Mouse (Mus musculus): Measurements from ENCODE around the gene Hscb.
"Not testable (repeated sequence)": the region's sequence is repeated elsewhere in the genome, so short reads cannot be mapped to it uniquely, and the experiment has no call there.

Gene Hscb

DNA sequence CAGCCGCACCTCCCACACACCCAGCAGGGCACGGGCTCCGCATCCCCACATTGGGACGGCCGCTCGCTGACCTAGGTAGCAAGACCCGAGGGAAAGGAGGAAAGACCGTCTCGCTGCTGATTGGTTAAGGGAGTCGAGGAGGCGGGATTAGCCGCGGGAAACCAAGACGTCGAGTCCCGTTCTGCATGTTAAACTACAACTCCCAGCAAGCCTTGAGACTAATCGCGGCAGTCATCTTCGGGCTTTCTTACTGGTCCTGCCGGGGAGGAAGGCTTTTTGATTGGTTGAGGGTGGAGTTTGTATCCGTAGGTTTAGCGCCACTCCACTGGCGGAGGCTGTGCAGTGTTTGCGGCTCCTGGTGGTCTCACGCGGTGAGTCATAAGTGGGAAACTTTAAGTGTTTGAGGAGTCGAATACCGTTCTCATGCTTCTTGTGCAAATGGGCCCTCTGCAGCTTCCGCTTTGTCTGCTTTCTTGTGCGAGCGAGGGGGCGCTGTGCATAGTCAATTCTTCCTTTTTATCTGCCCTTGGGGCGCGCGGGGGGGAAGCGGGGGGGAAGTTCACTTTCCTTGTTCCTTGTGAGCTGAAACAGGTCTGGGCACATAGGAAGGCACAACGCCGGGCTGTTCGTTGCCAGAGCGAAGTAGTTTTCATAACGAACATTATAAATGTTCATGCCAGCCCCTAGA lies at the start of gene Hscb, which contains the start of gene Chek2:
Gene Hscb (minus strand): TSS at position 100 of the 688 bp plus-strand sequence.
Gene Chek2 (plus strand): TSS at position 302 of the 688 bp plus-strand sequence.
- in situ Hi-C loops (cut with MseI, MboI), result no loop called here

DNA sequence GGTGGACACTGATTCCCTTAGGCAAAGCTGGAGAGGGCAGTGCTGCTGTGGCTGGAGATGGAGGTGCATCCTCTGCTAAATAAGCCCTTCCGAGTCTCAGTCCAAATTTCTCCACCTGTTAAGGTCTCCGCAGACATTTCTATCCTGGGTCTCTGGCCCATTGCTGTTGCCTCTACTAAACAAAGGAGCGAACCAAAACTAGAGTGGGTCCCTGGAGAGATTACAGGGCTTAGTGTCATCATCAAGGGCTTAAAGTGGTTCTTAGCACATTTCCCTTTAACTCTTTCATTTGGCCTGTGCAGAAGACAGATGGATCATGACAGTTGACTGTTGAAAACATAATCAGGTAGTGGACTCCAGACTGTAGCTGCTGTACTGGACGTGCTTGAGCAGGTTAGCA lies 49.0 kb upstream of the Hscb start:
- in situ Hi-C loops (cut with MseI, MboI), result no loop called here

DNA sequence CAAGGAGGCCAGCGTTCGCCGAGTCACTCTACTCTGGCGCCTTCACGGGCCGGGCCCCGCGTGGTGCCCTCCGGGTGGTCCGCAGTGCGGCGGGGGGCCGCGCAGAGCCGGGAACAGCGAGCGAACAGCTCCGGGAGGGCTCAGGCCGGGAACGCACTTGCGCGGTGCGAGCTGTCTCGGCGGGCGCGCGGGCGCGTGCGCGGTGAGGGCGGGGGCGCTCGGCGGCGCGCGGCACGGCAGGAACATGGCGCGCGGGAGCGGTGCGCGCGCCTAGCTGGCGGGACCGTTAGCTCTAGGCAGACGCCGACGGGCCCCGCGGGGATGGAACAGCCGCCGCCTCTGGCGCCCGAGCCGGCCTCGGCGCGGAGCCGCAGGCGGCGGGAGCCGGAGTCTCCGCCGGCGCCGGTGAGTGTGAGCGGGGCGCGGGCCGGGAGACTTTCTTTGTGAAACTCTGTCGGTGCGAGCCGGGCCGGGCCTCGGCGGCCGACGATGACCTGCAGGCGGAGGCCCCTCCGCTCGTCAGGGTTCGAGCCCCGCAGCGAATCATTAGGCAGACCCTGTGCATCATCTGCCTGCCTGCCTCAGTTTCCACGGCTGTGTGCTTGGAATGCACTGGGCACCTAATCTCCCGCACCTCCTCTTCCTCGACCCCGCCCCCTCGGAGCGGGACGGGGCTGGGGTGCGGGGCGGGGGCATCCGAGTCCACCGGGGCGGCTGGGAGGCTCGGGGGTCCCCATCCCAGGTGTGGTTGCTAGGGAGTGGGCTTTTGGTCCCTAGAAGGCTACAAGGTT lies 40.2 kb upstream of the Hscb start, which contains the start of gene Ttc28:
Gene Ttc28 (plus strand): TSS at position 220 of the 791 bp plus-strand sequence.
- in situ Hi-C loops (cut with MseI, MboI), result no loop called here

DNA sequence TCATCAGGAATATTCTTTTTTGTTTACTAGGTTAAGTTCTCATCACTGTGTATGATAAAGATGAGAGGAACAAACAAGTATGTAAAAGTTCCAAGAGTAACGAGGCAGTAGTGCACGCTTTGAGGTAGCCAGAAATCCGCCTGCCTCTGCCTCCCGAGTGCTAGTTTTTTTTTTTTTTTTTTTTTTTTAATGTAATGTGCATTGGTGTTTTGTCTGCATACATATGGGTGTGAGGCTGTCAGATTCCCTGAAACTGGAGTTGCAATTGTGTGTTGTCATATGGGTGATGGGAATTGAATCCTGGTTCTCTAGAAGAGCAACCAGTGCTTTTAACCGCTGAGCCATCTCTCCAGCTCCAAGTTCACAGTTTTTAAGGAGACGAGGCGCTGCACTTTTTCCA lies 39.5 kb upstream of the Hscb start:
- in situ Hi-C loops (cut with MseI, MboI), result no loop called here

DNA sequence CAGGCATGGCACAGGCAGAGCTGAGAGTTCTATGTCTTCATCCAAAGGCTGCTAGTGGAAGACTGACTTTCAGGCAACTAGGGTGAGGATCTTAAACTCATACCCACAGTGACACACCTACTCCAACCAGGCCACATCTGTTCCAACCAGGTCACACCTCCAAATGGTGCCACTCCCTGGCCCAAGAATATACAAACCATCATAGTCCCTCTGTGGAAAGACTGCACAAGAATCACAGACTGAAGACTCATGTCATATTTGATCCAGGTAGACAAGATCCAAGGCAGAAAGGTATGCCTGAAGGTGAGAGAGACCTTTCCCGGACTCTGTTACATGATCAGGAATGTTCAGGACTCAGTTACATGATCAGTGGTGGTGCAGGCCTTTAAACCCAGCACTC lies 38.9 kb upstream of the Hscb start:
- in situ Hi-C loops (cut with MseI, MboI), result not testable (repeated sequence)

DNA sequence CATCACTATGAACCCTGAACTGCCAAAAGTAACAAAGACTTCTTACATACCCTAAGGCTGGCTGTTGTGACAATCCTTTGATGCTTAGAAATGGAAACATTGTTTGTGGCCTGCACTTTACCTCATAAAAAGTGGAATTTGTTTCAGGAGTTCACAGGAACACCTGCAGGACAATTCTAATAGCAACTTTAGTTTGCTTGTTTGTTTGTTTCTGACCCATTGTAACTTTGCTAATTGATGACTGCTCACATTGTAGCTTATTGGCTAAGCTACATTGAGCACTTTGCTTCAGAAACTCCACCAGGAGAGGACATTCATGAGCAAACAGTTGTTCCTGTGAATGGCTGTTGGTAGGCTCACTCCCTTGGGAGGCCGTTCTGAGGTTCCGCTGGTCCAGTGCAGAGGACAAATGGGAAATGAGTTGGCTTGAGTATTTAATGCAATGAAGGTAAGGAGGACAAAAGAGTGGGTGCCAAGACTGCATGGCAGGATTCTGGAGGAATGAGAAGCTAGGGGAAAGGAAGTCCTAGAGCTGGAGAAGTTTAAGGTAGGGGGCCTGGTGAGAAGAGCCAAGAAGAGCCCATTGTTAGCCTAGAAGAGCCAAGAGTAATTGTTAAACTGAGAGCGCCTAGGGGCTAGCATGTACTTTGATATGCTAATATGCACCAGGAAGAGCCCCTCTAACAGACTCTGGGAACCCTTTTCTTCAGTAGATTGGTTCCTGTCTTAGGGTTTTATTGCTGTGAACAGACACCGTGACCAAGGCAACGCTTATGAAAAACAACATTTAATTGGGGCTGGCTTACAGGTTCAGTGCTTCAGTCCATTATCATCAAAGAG lies 38.3 kb upstream of the Hscb start:
- in situ Hi-C loops (cut with MseI, MboI), result no loop called here

DNA sequence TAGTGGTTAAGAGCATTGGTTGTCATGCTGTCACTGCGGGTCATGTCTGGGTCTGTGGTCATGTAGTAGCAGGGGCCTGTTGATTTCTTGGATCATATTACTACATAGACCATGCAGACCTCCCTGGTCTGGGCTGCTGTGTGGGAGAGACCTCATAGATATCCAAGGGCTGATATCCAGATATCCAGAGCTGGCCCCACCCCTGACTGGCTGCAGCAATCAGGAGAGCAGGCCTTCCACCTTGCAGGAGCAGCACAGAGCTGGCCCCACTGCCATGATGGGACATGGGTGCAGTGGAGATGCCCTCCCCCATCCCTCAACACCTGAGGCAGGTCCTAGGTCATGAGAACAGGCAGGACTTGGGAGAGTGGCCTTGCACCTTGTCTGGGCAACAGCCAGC lies 35.7 kb upstream of the Hscb start:
- in situ Hi-C loops (cut with MseI, MboI), result no loop called here

DNA sequence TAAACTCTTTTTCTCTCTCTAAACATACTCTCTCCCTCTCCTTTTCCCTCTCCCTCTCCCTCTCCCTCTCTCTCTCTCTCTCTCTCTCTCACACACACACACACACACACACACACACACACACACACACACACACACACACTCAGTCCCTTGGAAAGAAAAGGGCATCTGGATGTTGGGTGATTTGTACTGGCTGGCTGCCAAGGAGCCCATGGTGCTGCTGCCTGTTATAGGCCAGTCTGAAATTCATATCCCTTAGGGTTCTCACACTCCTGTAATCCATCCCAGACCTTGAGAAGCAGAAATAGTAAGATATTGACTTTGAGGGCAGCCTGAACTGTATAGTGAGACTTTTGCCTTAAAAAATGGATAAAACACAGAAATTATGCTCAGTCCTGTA lies 35.1 kb upstream of the Hscb start:
- in situ Hi-C loops (cut with MseI, MboI), result no loop called here

DNA sequence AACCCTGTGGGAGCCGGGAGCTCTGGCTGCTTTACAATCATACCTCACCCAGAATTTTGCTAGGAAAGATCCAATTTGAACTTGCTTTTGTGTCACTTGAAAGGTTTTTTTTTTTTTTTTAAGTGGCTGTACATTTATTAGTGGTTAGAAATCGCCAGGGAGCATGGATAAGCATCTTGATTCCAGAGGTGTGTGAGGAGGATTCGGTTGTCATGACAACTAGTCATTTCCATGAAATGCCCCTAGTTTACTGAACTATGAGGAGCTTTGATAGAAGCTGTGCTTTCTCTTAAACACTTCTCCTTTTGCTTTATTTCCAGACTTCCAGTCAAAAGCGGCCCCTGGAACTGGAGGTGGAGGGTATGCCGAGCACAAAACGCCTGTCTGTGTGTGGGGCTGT lies 33.6 kb upstream of the Hscb start:
- in situ Hi-C loops (cut with MseI, MboI), result no loop called here

DNA sequence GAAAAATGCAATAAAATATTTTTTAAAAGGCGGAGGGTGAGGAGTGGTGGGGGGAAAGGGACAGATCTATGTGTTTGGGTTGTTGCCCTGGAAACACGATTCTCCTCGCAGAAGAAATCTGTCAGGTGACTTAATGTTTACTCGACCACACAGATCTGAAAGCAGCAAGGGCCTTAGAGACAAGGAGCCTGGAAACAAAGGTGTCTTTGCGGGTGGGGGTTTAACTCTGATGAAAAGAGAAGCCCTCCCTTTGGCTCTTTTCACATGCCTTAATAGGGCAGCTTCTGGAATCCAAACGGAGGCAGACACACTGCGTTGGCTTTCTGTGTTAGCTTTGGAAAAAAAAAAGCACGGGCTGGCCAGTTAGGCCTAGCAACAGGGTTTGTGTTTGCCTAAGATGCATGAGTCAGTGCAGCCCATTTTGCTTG lies 29.7 kb upstream of the Hscb start:
- in situ Hi-C loops (cut with MseI, MboI), result no loop called here

DNA sequence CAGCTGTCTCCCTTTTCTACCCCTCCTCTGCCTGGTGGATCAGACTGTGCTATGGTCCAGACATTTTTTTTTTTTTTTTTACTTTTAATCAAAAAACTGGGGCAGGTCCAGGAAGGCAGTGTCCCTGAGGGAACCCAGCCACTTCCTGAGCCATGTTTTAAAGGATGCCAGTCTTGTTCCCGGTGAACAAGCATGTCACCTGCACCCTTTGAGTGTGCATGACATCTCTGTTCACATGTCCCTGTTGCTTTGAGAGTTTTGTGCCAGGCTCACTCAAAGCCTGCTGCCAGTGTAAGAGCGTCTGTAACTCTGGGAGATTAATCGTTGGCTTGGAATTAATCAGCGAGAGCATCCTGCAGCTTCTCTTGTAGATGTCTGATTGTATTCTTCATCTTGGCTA lies 28.9 kb upstream of the Hscb start:
- in situ Hi-C loops (cut with MseI, MboI), result no loop called here

DNA sequence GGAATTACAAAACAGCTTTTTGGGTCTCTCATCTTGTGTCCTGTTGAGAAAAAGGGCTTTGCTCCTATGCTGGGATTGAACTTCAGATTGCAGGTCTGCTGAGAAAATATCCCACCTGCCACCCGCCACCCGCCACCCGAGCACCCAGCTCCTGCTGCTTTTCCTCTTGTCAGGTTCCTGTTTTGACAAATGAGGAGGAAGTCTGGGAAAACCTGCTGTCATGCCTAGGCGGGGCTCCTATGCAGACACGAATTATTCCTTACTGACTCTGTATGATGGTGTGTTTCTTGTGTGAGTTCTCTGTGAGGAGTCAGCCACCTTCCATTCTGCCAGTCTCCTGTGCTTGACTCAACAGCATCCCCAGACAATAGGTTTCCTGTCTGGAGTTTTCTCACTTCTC lies 20.9 kb upstream of the Hscb start:
- in situ Hi-C loops (cut with MseI, MboI), result no loop called here

DNA sequence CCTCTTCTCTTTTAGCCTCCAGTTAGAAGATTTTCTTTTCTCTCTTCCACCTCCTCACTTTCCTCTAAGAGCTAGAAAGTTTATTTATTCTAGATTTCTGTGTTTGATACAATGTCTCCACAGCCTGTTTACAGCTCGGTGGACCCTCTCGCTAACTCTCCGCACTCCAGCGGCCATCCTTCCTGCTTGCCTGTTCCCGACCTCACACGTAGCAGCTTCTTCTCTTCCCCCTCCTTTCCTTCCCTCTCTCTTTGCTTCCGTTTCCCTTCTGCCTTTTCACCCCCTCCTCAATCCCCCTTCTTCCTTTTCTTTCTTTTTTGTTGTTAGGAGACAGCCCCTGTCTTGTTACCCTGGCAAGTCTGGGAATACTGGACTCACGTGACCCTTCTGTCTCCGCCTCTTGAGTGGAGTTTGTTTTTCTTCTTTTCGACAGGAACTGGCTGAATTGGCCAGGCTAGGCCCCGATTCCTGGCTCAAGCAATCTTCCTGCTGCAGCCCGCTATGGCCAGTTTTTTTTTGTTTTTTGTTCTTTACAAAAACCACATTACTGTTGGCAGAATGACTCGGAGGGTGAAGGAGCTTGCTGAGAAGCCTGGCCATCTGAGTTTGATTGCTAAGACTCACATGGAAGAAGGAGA lies 19.6 kb upstream of the Hscb start:
- in situ Hi-C loops (cut with MseI, MboI), result no loop called here

DNA sequence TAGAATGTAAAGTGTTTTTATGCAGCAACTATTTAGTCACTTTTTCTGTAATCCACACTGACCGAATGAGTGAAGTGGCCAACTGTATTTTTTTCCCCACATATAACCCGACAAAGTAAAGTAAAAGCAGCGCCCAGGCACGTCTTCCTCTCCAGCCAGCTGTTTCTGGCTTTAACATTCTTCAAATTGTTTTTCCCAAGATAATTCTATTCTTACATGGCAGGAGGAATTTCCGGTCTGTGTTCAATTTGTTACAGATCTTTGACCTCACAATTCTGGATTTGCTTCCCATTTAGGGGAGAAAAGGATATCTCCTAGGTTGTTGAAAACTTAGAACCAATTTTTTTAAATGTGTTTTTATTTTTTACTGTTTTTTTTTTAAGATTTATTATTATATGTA lies 17.5 kb upstream of the Hscb start:
- in situ Hi-C loops (cut with MseI, MboI), result no loop called here

DNA sequence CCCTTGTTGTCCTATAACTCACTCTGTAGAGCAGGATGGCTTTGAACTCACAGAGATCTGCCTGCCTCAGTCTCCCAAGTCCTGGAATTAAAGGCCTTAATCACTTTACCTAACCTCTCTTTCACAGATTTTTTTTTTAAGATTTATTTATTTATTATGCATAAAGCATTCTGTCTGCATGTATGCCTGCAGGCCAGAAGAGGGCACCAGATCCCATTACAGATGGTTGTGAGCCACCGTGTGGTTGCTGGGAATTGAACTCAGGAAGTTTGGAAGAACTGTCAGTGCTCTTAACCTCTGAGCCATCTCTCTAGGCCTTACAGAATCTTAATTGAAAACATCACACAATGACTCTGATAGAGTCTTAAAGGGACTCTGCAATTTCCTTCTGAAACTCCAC lies 13.4 kb upstream of the Hscb start:
- in situ Hi-C loops (cut with MseI, MboI), result no loop called here

DNA sequence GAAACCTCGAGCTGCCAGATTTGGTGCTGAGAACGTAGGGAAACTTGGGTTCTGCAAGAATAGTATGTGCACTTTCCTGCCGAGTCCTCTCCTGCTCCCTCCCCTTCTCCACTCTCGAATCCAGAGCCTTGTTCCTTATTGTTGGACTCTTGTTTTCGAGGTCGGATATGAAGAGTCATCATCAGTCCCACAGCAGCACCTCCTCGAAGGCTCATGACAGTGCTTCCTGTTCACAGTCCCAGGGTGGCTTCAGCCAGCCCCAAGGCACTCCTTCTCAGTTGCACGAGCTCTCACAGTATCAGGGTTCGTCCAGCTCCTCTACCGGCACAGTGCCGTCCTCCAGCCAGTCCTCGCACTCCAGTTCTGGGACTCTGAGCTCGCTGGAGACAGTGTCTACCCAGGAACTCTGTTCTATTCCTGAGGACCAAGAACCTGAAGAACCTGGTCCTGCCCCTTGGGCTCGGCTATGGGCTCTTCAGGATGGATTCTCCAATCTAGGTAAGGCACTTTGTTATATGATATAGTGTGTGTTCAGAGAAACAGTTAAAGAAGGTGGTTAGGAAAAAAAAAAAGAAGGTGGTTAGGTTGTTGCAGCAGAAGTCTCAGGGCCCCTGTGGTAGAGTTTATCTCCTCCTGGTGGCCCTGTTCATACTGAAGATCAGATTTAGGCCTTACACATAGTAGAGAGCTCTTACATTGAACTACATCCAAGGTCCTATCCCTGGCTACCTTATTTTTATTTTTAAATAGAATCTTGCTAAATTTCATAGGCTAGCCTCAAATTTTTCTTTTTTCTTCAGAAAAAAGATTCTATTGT lies 1.7 kb upstream of the Hscb start:
- in situ Hi-C loops (cut with MseI, MboI), result no loop called here

DNA sequence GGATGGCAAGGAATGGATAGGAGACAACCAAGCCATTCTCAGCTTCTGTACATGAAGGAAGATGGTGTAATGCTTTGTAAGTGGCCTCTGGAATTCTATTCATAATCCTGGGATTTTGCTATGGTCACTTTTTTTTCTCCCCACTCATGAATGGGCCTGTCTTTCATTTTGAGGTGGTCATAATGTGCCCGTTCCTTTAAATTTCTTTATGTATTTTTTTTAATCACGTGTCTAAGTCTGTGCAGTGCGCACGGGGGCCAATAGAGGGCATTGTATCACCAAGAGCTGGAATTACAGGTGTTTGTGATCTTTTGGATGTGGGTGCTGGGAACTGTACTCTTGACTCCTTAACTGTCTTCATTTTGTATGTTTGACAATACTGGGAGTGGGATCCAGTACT lies 888 bp upstream of the Hscb start:
- in situ Hi-C loops (cut with MseI, MboI), result no loop called here

DNA sequence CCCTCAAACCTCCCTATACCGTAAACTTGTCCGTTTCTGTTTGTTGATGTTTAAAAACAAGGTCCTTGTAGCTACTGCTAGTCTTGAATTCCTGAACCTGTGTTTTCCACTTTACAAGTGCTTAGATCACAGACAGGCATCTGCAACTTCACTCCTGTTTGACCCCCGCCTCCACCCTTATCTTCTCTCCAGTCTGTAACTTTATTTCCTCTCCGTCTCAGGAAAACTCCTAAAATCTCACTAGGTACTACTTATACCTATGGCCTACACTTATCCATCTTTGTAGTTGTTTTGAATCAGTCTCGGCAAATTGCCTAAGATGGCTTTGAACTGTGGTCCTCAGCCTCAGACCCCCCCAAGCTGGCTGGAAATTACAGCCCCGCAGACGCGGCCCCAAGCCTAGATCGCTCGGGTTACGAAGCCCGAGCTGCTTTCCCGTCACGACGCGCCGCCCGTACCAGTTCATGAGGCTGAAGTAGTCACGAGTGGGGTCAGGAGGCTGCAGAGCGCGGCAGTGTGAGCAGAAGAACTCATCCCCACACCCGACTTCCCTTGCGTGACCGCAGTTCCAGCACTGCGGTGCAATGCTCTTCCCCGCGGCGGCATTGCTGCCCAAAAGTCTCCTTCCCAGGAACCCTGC lies 419 bp downstream of the Hscb start:
- in situ Hi-C loops (cut with MseI, MboI), result no loop called here

DNA sequence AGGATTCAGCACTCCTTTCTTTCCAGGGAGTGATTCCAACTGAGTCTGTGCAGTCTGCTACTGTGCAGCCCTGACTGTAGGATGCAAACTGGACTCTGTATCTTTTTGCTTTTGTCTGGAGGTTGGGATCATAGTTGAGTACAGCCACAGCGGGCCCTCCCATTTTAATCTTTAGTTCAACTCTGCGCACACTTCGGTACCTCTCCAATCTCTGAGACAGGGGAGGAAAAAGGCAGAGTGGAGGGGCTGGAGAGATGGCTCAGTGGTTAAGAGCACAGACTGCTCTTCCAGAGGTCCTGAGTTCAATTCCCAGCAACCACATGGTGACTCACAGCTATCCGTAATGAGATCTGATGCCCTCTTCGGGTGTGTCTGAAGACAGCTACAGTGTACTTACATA lies 1.6 kb downstream of the Hscb start:
- in situ Hi-C loops (cut with MseI, MboI), result not testable (repeated sequence)

DNA sequence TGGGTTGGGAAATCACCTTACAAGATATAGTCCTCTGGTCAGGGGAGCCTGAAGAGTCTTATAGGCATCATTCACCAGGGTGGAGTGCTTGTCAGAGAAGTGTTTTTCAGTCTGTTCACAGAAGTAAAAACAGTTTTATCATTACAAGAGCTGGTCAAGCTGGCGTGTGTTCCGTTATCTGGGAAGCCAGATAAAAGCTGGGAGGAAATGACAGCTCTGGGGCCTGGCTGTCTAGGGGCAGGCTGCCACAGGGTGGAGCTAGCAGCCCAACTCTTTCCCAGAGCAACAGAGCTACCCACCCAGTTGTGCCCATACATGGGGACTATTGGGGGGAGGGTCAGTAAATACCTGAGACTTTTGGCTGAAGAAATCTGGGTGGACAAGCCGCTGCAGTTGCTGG lies 3.6 kb downstream of the Hscb start:
- in situ Hi-C loops (cut with MseI, MboI), result no loop called here

Measured in mouse trophoblast stem cell (cell line).